Mouse (Mus musculus): ENCODE data around the gene Ifih1.

The Ifih1 gene

DNA sequence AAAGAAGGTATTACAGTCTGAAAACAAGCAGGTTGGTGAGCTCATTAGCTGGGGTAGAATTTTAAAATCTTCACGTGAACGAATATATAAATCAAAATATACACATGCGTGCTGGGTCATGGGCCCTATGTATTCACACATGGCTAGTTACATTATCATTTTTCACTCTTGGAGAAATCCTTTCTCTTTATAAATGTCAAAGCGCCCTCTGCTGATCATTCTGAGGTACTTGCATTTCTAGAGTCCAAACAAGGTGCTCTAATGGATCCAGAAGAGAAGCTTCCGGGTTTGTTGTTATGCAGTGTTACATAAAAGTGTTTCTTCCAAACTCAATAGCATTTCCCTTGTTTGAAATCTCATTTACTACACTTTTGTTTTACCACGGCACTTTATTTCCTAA lies 15.6 kb downstream of the Ifih1 start:
- DNase-seq: peak; percentile 24

GRCm38 (mm10) chr2:62628356-62628755 lies 17.7 kb downstream of the Ifih1 start:
- DNase-seq: no peak

DNA sequence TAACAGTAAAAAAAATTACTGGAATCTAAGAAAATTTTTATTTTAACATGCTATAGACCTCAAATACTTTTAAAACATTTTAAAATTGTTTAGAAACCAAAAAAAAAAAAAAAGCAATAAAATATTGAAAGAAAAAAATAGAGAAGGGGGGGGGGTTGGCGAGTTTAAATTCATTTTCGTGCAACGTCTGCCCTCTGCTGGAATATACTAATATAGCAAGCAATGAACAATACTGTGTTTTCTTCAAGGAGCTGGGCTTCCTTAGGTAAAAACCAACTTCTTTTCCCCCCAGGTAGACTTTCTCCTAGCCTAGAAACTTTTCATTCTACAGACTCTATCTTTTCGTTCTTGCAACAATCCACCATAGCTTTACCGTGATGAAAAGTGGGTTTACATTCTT lies 18.3 kb downstream of the Ifih1 start:
- peak; percentile 14 for DNase-seq

- DNase-seq: no peak
These were observed 23.0 kb downstream of the Ifih1 start for GRCm38 (mm10) chr2:62623024-62623441.

- no peak for DNase-seq
These were observed 26.4 kb downstream of the Ifih1 start for GRCm38 (mm10) chr2:62619679-62620078.

DNA sequence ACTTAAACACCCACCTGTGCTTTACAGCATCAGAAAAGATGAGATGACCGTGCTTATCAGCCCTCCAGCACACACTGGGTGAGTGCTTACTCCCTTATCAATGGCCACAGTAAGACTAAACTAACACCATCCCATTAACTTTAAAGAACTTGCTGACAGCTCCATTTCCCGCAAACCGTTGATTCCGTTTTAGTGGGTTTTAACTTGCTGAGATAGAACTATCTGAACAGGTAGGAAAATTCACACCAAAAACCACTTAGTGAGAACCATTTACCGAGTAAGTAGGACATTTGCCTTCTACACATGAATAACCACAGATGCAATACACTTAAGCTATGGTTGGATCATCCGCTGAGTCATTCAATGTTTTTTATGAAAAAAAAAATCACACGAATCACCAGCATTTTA lies 27.1 kb downstream of the Ifih1 start:
- DNase-seq: no peak

DNA sequence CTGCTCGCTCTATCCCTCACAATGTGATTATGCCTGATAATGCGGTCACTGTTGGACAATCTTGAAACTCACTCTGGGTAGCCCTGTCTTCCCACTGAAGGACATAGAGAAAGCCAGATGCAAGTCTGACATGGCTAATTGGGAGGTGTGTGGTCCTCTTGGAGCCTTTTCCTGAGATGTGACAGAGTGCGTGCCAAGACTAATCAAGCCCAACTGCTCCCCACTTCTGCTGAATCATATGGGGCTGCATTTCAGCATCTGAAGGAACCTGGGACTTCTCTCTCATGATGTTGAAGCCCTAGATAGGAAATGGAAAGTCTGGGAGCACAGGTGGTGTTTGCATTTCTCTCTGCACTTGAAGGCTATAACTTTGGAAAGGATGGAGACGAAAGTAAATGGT lies 32.9 kb downstream of the Ifih1 start:
- no peak for DNase-seq

- no peak for DNase-seq
These were observed 39.9 kb downstream of the Ifih1 start for GRCm38 (mm10) chr2:62606205-62606604.

DNA sequence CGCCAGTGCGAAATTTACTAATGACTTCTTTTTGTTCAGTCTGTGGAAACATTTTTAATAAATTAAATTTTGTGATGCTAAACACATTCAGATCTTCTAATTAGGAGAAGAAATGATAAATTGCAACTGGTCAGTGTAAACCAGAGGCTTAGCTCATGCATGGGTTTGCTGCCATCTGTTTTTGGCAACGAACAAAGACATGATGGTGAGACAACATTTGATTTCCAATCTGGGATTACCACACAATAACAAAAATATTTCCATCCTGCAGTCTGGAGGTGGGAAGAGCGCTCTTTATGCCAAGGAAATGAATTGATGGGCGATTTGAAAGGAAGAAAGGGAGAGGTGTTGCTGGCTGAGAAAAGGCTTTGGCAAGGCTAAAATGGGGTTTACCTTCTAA lies 42.5 kb downstream of the Ifih1 start:
- no peak for DNase-seq

GRCm38 (mm10) chr2:62596586-62596985 lies 49.5 kb downstream of the Ifih1 start:
- no peak for DNase-seq

GRCm38 (mm10) chr2:62594491-62594890 lies 51.6 kb downstream of the Ifih1 start:
- DNase-seq: no peak

DNA sequence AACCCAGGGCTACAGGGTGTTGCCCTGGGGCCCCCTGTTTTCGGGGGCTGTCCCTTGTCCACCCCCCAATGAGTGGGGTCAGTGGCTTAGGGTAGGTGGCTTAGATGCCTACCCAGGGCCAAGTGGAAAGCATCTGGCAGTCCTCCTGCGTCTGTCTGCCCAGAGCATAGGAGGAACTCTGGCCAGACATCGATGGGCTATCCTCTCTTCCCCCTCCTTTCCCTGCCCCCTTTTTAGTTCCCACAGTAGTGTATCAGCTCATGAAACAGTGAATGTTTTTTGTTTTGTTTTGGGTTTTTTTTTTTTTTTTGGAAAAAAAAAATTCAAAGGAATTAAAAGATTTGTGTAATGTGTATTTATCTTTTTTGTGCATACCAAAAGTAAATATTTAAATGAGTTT lies 54.5 kb downstream of the Ifih1 start:
- no peak for DNase-seq

DNA sequence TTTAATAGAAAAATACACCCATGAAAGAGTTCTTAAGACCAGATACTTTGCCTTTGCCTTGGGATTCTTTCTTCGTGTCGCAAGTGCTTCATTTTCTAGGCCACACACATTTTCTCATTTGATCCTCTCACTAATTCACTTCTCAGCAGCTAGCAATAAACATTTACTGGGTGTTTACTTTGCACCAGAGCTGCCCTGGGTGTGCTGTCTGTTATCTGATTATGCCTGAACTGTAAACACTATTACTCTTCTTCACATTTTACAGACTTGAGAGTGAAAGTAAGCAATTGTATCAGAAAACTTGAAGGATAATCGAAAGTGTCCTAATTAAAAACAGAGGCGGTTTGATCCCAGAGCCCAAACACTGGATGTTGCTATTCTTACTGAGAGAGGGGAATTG lies 56.7 kb downstream of the Ifih1 start:
- DNase-seq: no peak

- no peak for DNase-seq
These were observed 60.3 kb downstream of the Ifih1 start for GRCm38 (mm10) chr2:62585769-62586168.

- no peak for DNase-seq
These were observed 71.1 kb downstream of the Ifih1 start for GRCm38 (mm10) chr2:62574962-62575361.

- no peak for DNase-seq
These were observed 71.8 kb downstream of the Ifih1 start for GRCm38 (mm10) chr2:62574250-62574649.

GRCm38 (mm10) chr2:62573753-62574159 lies 72.3 kb downstream of the Ifih1 start, which contains the start of gene Fap:
Gene Fap (minus strand): TSS chr2:62574075.
- no peak for DNase-seq

- no peak for DNase-seq
These were observed 72.8 kb downstream of the Ifih1 start for GRCm38 (mm10) chr2:62573099-62573752.

DNA sequence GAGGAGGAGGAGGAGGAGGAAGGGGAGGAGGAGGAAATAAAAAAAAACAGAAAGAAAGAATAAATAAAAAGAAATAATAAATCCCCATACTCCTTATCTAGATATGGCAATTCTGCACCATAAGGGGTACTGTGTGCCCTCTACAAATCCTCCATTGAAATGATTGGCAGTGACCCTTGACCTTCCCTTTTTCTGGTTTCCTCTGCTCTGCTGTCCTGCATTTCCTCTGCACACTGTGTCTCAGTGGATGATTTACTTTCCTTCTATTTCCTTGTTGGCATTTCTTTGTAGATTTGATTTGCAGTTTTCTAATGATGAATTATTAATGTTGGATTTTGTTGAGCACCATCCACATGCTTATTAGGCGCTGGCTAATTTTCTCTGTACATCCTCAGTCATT lies 81.4 kb downstream of the Ifih1 start:
- no peak for DNase-seq

DNA sequence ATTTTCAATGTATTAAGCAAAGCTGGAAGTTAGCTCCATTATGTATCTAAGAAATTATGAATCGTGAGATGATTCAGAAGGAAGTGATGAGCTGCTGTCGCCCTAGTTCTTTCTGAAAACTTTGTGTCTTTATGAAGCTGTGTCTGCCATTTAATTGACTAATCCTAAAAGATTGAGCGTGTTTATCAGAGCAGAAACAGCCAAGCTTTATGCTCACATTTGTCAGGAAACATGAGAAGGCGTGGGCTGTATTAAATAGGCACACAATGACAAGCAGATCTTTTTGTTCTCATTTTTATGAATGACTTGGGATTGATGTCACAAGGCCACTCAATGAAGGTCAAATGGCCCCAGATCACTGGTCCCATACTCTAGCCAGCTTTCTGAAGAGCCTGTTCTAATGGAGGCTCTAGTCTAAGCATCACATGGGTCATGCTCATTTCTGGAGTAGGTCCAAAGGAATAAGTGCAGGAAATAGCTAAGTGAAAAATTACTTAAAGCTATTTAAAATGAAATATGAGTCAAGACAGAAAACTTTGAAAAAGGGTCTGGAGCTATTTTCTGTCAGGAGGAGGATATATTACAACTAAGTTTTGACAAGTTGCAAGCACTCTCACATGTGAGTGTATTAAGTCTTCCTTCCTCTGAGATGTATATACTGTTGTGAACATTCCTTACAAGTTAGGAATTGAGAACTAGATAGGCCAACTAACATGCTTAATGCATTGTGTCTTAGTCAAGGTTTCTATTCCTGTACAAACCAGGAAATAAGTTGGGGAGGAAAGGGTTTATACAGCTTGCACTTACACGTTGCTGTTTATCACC lies 83.2 kb downstream of the Ifih1 start:
- DNase-seq: no peak

- DNase-seq: no peak
These were observed 88.6 kb downstream of the Ifih1 start for GRCm38 (mm10) chr2:62557417-62557816.

GRCm38 (mm10) chr2:62556349-62556748 lies 89.7 kb downstream of the Ifih1 start:
- no peak for DNase-seq

GRCm38 (mm10) chr2:62549659-62550058 lies 96.4 kb downstream of the Ifih1 start:
- DNase-seq: no peak

GRCm38 (mm10) chr2:62549131-62549530 lies 96.9 kb downstream of the Ifih1 start:
- no peak for DNase-seq

Measured in kidney, postnatal 14 days (tissue).